Mouse (Mus musculus) thymus, adult 2 months (tissue): ENCODE measurements at regions not wholly inside any gene's neighbourhood (a gene's known extent, or its start where the extent isn't known, plus 50 kb on each side); places are given as distances from the start of the nearest gene placed in this dataset.

Experiments used
- CTCF ChIP-seq: fragments of 200-500 bp; IDR thresholded peaks from 2 replicates; pipeline ENCODE4 v1.5.1; 2012; ENCODE audit warnings: mild to moderate bottlenecking, control low read depth, low read length, moderate library complexity, borderline replicate concordance; ENCODE audit not compliant: control insufficient read depth, poor library complexity, insufficient read depth; ENCODE audit errors: extremely low read depth
- POLR2A ChIP-seq: fragments of 200-500 bp; IDR thresholded peaks from 2 replicates; pipeline ENCODE4 v1.6.1; 2012; ENCODE audit warnings: mild to moderate bottlenecking, low read length, control low read depth, moderate library complexity; ENCODE audit not compliant: control insufficient read depth, poor library complexity, insufficient read depth; ENCODE audit errors: extremely low read depth

GRCm38 (mm10) chr13:71460097-71460496 lies 503.4 kb downstream of the Irx1 start:
- TF ChIP-seq POLR2A = no peak
- TF ChIP-seq CTCF = no peak
